Mouse (Mus musculus): ENCODE data around the gene Cntfr. TPM values are rescaled to one million over a fixed set of nuclear protein-coding genes. Genes with fewer than 3 reads are reported as not detected.

The Cntfr gene
- polyA plus RNA-seq, 1 experiment from 2014 or later: 4.3 TPM

DNA sequence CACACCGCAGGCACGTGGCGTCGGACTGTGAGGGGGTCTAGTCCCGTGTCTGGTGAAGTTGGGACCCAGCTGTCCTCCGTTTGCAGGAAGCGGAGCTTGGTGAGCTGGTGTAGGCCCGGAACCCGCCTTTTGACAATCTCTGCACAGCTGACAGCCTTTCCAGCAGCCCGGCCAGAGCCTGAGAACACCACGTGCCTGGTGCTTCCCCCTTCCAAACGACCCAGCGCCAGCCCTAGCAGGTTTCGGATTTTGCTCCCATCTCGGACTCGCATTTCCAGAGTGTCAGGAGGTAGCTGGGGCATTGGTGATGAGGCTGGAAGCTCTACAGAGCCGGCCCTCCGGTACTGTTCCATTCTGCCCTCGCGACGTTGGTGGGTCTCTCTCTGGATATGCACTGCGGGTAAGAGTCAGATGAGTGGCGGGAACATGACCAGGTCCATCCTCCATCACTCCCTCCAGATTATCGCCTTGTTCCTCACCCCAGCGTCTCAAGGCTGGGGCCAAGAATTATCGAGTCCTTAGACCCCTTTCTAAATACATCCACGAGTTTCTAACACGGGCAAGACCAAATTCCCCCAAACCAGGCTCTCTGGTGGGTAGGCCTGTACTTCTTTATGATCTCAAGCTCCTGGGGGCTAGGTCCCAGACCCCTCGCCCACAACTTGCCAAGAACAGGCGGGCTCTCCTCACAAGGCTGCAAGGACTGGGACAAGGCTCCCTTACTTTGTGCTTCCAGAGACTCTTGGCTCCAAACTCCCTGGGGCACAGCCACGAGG, 15.7 kb upstream of the Cntfr start:
- ATAC-seq (ENCODE audit: low FRiP score, low TSS enrichment) (no peak; the same call in 1 of the 2 replicates), DNase-seq (ENCODE audit: low spot score) (no peak)
- H3K27me3 ChIP-seq (ENCODE audit: control insufficient read depth, insufficient read depth, low read length): no peaks in the 10 kb centered on the region
- peak overlapping the region; percentile 64 for H3K4me3 ChIP-seq (ENCODE audit: low read depth, low read length)
- TF ChIP-seq CTCF (IDR thresholded peaks at IDR 0.05; ENCODE audit: low read depth) (no peak), EP300 (optimal IDR thresholded peaks at IDR 0.05) (no peak)
- peak overlapping the region; percentile 26 for H3K27ac ChIP-seq (replicated peaks)
- 33% methylated on average over 31 of the region's 31 CpGs for WGBS
- peak overlapping the region; percentile 86 for H3K4me2 ChIP-seq (replicated peaks; ENCODE audit: low read depth)
- H3K9me3 ChIP-seq (ENCODE audit: control insufficient read depth, low read length): no peaks in the 10 kb centered on the region
- H3K36me3 ChIP-seq (ENCODE audit: control insufficient read depth, insufficient read depth, low read length): peaks cover 3% of the 10 kb centered on the region
- peaks cover 8% of the 10 kb centered on the region for H3K4me1 ChIP-seq (replicated peaks; ENCODE audit: control insufficient read depth, insufficient read depth)
- peak overlapping the region; percentile 85 for H3K9ac ChIP-seq (ENCODE audit: low read length)

DNA sequence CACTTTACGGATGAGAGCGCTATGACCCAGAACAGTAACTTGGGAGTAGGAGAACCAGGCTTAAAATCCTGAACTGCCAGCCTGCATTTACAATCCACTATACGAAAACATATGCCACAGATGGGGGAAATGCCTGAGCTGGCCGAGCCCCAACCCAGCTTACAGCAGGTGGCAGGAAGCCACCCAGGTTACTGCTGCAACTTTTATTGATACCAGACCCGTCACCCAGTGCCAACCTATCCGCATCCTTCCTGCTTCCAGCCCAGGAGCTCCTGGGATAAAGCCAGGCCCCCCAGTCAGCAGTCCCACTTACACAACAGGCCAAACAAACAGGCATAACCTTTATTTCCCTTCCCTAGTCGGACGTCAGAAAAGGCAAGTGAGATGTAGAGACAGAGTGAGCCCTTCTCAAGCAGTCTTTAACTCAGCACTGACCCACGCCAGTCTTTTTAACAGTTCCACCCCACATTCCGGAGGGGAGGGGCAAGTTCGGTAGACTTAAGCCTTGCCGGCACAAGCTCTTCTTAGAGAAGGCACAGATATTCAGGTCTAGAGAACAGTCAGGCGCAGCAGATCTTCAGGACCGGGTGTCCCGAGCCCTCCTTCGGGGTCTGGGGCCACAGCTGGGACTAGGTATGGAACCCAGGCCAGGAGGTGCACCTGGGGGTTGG, 15.0 kb upstream of the Cntfr start:
- H3K4me3 ChIP-seq (ENCODE audit: low read depth, low read length): peak overlapping the region; percentile 64
- H3K27me3 ChIP-seq (ENCODE audit: control insufficient read depth, insufficient read depth, low read length): no peaks in the 10 kb centered on the region
- peak overlapping the region; percentile 86 for H3K4me2 ChIP-seq (replicated peaks; ENCODE audit: low read depth)
- no peaks in the 10 kb centered on the region for H3K9me3 ChIP-seq (ENCODE audit: control insufficient read depth, low read length)
- ATAC-seq (ENCODE audit: low FRiP score, low TSS enrichment): no peak
- 68% methylated on average over 16 of the region's 16 CpGs for WGBS
- no peak for DNase-seq (ENCODE audit: low spot score)
- H3K9ac ChIP-seq (ENCODE audit: low read length): peak overlapping the region; percentile 85
- no peak overlapping the region for H3K27ac ChIP-seq (replicated peaks)
- H3K4me1 ChIP-seq (replicated peaks; ENCODE audit: control insufficient read depth, insufficient read depth): peaks cover 8% of the 10 kb centered on the region
- no peaks in the 10 kb centered on the region; the same call in 1 of the 2 replicates for H3K36me3 ChIP-seq (ENCODE audit: control insufficient read depth, insufficient read depth, low read length)
- no peak for TF ChIP-seq EP300 (optimal IDR thresholded peaks at IDR 0.05)
- TF ChIP-seq CTCF (IDR thresholded peaks at IDR 0.05; ENCODE audit: low read depth): no peak

DNA sequence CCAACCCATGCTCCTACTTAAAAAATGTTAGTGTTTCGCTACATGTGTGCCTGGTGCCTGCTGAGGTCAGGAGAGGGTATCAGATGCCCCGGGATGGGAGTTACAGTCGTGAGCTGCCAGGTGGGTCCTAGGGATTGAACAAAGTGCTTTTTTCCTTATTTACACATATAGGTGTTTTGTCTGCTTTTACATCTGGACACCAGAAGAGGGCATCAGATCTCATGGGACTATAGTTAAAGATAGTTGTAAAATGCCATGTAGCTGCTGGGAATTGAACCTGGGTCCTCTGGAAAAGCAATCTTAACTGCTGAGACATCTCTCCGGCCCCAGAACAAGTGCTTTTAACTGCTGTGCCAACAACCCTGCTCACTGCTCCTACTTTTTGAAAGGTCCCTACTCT, 13.3 kb upstream of the Cntfr start:
- ATAC-seq (ENCODE audit: low FRiP score, low TSS enrichment) (no peak), DNase-seq (ENCODE audit: low spot score) (no peak)
- Histone ChIP-seq H3K4me2 (replicated peaks; ENCODE audit: low read depth) (no peak overlapping the region), H3K9ac (ENCODE audit: low read length) (no peak overlapping the region), H3K27ac (replicated peaks) (no peak overlapping the region), H3K4me3 (ENCODE audit: low read depth, low read length) (no peak overlapping the region), H3K4me1 (replicated peaks; ENCODE audit: control insufficient read depth, insufficient read depth) (peaks cover 8% of the 10 kb centered on the region), H3K9me3 (ENCODE audit: control insufficient read depth, low read length) (no peaks in the 10 kb centered on the region), H3K27me3 (ENCODE audit: control insufficient read depth, insufficient read depth, low read length) (no peaks in the 10 kb centered on the region; the same call in 1 of the 2 replicates), H3K36me3 (ENCODE audit: control insufficient read depth, insufficient read depth, low read length) (no peaks in the 10 kb centered on the region)
- 57% methylated on average over 4 of the region's 4 CpGs for WGBS
- TF ChIP-seq CTCF (IDR thresholded peaks at IDR 0.05; ENCODE audit: low read depth) (peak; percentile 50), EP300 (optimal IDR thresholded peaks at IDR 0.05) (no peak)

DNA sequence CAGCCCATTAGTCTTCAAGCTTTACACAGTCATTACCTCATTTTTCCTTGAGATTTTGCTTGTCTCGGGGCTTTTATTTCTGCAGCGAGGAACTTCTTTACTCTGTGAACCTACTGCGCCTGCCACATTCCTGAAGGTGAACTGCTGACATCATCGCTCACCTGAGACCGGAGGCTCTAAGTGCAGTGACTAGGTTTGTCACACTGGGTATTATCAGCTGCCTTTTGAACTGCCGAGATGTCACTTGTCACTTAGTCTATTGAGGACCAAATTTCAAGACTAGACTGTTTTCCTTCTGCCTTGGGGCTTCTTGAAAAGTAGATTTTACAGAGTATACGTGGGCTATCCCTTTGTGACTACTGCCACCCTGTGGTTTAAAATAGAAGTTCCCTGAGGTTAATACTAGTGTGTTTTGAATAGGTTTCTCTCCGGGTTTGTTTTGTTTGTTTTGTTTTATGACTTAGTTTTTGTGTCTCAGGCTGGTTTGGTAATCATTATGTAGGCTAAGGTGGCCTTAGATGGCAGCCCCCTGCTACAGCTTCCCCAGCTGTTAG, 11.4 kb upstream of the Cntfr start:
- TF ChIP-seq CTCF (IDR thresholded peaks at IDR 0.05; ENCODE audit: low read depth) (peak; percentile 80), EP300 (optimal IDR thresholded peaks at IDR 0.05) (no peak)
- no peak overlapping the region for H3K27ac ChIP-seq (replicated peaks)
- H3K4me2 ChIP-seq (replicated peaks; ENCODE audit: low read depth): peak overlapping the region; percentile 11; the same call in 1 of the 2 replicates
- H3K4me1 ChIP-seq (replicated peaks; ENCODE audit: control insufficient read depth, insufficient read depth): peaks cover 8% of the 10 kb centered on the region
- ATAC-seq (ENCODE audit: low FRiP score, low TSS enrichment) (peak; percentile 41; the same call in 1 of the 2 replicates), DNase-seq (ENCODE audit: low spot score) (peak; percentile 39)
- H3K9me3 ChIP-seq (ENCODE audit: control insufficient read depth, low read length): no peaks in the 10 kb centered on the region
- no peak overlapping the region for H3K9ac ChIP-seq (ENCODE audit: low read length)
- no peak overlapping the region for H3K4me3 ChIP-seq (ENCODE audit: low read depth, low read length)
- H3K36me3 ChIP-seq (ENCODE audit: control insufficient read depth, insufficient read depth, low read length): no peaks in the 10 kb centered on the region
- H3K27me3 ChIP-seq (ENCODE audit: control insufficient read depth, insufficient read depth, low read length): no peaks in the 10 kb centered on the region; the same call in 1 of the 2 replicates
- whole genome bisulfite sequencing: 18% methylated on average over 8 of the region's 8 CpGs

DNA sequence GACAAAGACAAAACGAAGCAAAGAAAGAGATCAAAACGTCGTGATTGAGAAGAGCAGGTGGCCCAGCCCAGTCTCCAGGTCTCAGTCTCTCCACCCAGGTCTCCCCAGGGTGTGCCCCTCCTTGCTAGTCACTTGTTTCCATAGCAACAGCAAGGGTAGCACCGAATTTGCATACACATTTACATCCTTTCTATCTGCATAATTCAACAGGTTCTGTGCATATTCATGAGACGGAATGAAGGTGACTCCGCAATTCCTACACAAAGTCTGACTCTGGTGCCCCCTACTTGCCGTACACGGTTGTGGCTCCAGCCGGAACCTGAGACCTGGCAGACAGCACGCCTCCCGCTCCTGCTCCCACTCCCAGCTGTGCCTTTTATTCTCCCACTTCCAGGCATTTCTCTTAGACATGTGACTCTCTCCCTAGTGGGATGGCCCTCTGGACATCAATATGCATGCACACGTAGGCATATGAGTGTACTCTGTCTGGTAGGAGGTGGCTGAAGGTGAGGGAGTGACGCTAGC, 10.2 kb upstream of the Cntfr start:
- H3K36me3 ChIP-seq (ENCODE audit: control insufficient read depth, insufficient read depth, low read length): no peaks in the 10 kb centered on the region
- no peak overlapping the region for H3K4me3 ChIP-seq (ENCODE audit: low read depth, low read length)
- peak; percentile 69 for ATAC-seq (ENCODE audit: low FRiP score, low TSS enrichment)
- no peak overlapping the region for H3K9ac ChIP-seq (ENCODE audit: low read length)
- H3K27me3 ChIP-seq (ENCODE audit: control insufficient read depth, insufficient read depth, low read length): no peaks in the 10 kb centered on the region; the same call in 1 of the 2 replicates
- H3K27ac ChIP-seq (replicated peaks): no peak overlapping the region
- no peaks in the 10 kb centered on the region for H3K9me3 ChIP-seq (ENCODE audit: control insufficient read depth, low read length)
- peak overlapping the region; percentile 17; the same call in 1 of the 2 replicates for H3K4me2 ChIP-seq (replicated peaks; ENCODE audit: low read depth)
- 2% methylated on average over 13 of the region's 13 CpGs for WGBS
- peak; percentile 81 for DNase-seq (ENCODE audit: low spot score)
- peaks cover 4% of the 10 kb centered on the region for H3K4me1 ChIP-seq (replicated peaks; ENCODE audit: control insufficient read depth, insufficient read depth)
- TF ChIP-seq CTCF (IDR thresholded peaks at IDR 0.05; ENCODE audit: low read depth): peak; percentile 78
- no peak for TF ChIP-seq EP300 (optimal IDR thresholded peaks at IDR 0.05)
